Mouse (Mus musculus) testis, adult 2 months (tissue): ENCODE data around the gene Pik3ap1.

Source experiments
- CTCF ChIP-seq: fragments of 200-500 bp; IDR thresholded peaks from 2 replicates; pipeline ENCODE4 v1.5.1; 2012; ENCODE audit warnings: low read depth, mild to moderate bottlenecking, inconsistent platforms, low read length, moderate library complexity; ENCODE audit not compliant: control insufficient read depth, insufficient read depth, insufficient replicate concordance
- POLR2A ChIP-seq: fragments of 200-500 bp; IDR thresholded peaks from 2 replicates; pipeline ENCODE4 v1.6.1; 2012; ENCODE audit warnings: low read depth, mild to moderate bottlenecking, inconsistent platforms, low read length, moderate library complexity; ENCODE audit not compliant: control insufficient read depth

DNA sequence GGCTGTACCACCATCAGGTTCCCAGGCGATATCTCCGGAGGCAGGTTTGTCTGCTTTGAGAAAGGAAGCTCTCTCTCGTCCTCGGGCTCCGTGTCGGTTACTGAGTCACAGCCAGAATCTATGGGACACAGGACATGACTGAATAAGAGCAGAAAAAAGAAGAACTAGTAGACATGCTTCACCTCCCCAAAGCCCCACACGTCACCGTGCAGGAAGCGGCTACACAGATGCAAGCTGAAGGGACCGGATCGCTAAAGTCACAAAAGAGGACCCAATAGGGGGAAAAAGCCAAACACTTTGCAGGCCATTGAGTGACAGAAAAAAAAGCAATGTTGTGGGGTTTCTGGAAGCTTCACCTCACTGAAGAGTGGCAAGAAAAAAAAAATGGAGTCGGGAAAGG lies 52.7 kb downstream of the Pik3ap1 start:
- TF ChIP-seq CTCF = no peak
- no peak for TF ChIP-seq POLR2A
